Mouse (Mus musculus): ENCODE results near the gene Chn2.

DNA sequence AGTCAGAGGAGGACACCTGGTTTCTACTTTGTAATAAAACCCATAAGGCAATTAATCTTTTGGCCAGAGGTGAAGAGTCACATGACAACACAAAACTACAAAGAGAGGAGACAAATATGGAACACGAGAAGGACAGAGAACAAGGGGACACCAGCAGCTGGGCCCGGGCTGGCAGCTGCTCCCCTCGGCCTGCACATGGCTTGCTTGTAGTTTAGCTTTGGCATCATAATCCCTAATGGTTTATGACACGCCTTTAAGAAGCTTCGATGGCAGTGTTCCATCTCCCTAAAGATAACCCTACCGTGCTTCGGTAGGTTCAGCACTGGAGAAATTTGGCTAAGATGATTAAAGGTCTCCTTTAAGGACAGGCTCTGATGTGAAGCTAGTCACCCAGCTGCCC lies 225.2 kb downstream of the Chn2 start:
- TF ChIP-seq CTCF (IDR thresholded peaks at IDR 0.05; ENCODE audit: borderline replicate concordance, extremely low read depth, insufficient read depth, insufficient read length) (no peak), POLR2A (IDR thresholded peaks at IDR 0.05; ENCODE audit: borderline replicate concordance, extremely low read depth, insufficient read depth, insufficient read length, poor library complexity, severe bottlenecking) (no peak)
